Mouse (Mus musculus) gastrocnemius, postnatal 36 days (tissue): Measurements from ENCODE around the gene Hba-x. TPM values are rescaled to one million over a fixed set of nuclear protein-coding genes. Genes with fewer than 3 reads are reported as not detected.

ENCODE experiments used
- DNase-seq, 2 experiments: peaks; one replicate each; pipeline ENCODE4 v3.0.0; 2022
- intact Hi-C: fragments of 180-260 bp; cut with DNase I; formaldehyde crosslinking; loops from one replicate; pipeline ENCODE4 v1.15.1; 2025
- long read RNA-seq, 2 experiments: library from polyadenylated mRNA; stranded (forward); transcript quantifications; one replicate each; pipeline ENCODE4 v2.0.0; 2021
- total RNA-seq, 2 experiments: library from RNA; stranded (reverse); gene quantifications; 2 replicates each; pipeline ENCODE4 v1.2.3; 2021

Hba-x gene
- total RNA-seq: not detected
- long read RNA-seq, experiment 1: 0 reads
- long read RNA-seq, experiment 2: 0 reads

GRCm38 (mm10) chr11:32276347-32276746, at the start of gene Hba-x:
Gene Hba-x, plus strand, starts transcription at chr11:32276400.
- intact Hi-C loops: no loop called here
- DNase-seq: no peak

GRCm38 (mm10) chr11:32227041-32227440, 49.2 kb upstream of the Hba-x start:
- intact Hi-C loops: no loop called here
- no peak for DNase-seq

GRCm38 (mm10) chr11:32227555-32227954, 48.6 kb upstream of the Hba-x start:
- DNase-seq: no peak
- intact Hi-C loops: no loop called here

GRCm38 (mm10) chr11:32228292-32228845, 47.8 kb upstream of the Hba-x start:
- DNase-seq: no peak
- intact Hi-C loops: no loop called here

GRCm38 (mm10) chr11:32230220-32230619, 46.0 kb upstream of the Hba-x start:
- intact Hi-C loops: no loop called here
- no peak for DNase-seq

- intact Hi-C loops: no loop called here
- no peak for DNase-seq
Measured at GRCm38 (mm10) chr11:32231125-32231524, 45.1 kb upstream of the Hba-x start.

DNA sequence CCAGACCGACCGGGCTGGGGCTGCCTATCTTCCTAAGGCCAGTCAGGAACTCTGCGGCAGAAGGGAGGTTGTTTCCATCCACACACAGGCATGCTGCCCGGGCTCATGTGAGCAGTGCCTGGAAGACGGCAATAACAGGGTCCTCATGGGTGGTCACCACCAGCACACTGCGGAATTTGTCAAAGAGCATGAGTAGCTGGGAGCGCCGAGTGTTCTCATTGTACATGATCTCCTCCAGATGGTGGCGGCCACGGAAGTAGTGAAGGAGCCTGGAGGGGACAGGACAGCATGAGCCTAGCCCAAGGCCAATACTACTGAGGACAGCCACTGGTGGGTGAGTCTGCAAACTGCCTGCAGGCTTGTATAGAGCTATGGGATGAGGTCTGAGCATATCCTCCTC, 43.4 kb upstream of the Hba-x start:
- intact Hi-C loops: no loop called here
- no peak for DNase-seq

DNA sequence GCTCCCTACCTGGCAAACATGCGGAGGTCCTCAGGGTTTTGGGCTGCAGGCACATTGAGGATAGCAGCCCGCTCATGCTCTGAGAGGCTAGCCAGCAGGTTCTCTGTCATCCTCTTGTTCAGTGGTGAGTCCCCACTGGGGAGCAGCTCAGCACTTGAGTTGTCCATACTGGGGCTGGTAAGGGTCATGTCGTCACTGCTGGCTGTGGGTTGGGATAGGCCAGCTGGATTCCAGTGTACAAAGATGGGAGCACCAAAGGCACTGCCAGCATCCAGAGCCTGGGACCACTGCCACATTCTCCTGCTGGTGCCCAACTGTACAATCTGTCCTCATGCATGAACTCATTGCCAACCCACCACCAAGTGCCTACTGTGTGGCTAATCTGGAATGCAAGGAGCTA, 42.3 kb upstream of the Hba-x start:
- intact Hi-C loops: no loop called here
- DNase-seq: no peak

DNA sequence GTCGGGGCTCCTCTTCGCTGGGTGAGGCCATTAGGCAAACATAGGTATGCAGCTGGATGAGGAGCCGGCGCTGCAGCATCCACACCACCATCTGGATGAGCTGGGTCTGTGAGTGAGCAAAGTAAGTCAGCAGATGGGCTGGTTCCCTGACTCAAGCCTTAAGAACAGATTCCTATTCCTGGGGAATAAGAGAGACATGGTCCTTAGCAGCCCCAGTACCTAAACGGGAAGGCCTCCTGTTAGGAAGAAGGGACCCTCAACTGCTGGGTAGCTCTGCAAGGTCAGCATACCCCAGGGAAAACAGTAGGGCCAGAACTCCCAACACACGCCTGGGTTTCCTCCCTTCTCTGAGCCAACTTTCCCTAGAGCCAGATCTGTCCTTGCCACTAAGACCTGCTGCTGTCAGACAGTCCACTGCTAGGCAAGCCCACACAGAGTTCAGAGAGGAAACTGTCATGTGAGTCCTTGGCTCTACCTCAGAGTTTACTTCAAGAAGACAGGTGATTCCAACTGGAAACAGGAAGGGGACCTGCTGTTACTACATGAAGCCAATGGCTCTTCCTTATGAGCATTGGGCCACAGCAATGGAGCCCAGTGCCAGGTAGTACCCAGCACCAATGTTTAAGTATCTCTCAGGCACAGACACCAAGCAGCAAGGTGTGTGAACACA, 41.2 kb upstream of the Hba-x start:
- intact Hi-C loops: no loop called here
- no peak for DNase-seq

DNA sequence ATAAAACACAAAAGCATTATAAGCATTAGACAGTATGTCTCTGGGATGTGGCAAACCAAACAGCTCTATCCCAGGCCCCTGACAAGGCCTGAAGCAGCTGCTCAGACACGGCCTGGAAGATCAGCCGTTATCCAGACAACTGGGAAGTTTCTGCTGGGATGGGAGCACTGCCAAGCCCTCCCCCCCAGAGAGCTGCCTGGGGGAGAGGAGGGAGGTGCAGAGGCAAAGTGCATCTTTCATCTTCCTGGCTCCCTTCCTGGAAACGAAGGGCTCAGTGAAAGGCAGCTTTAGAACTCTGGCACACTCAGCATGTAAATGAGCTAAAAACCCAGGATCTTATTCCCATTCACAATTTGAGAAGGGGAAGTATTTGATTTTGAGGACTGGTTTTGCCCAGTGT, 40.6 kb upstream of the Hba-x start:
- intact Hi-C loops: no loop called here
- DNase-seq: peak; percentile 60 to 77

GRCm38 (mm10) chr11:32236132-32236531, 40.1 kb upstream of the Hba-x start:
- intact Hi-C loops: no loop called here
- DNase-seq: no peak

DNA sequence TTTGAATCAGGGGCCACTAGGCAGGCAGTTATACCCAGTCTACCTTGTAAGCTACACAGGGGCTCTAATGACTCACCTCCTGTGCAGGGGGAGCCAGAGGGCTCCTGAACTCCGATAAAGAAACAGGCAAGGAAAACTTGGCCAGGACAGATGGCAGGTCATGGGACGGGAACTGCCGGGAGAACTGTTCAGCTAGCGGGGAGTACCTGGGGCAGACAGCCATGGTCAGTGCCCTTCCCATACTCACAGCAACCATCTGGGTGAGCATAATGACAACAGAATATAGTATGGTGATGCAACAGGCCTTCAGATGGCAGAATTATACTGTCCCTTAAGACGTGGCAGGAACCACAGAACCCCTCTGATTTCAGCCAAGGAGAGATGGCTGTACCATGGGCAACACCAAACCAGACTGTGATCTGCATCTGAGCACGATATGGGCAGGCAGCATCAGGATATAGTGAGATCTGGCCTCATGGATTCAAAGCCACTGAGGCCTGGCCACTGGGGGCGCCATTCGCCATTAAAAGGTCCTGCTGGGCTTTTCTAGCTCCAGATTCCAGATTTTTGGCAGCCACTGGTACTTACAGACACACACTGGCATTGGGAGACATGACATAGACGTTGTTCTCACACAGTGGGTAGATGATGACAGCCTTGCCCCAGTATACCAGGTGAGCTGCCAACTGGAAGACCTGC, 39.3 kb upstream of the Hba-x start:
- intact Hi-C loops: no loop called here
- DNase-seq: peak in 1 of 2 experiments; percentile 49

DNA sequence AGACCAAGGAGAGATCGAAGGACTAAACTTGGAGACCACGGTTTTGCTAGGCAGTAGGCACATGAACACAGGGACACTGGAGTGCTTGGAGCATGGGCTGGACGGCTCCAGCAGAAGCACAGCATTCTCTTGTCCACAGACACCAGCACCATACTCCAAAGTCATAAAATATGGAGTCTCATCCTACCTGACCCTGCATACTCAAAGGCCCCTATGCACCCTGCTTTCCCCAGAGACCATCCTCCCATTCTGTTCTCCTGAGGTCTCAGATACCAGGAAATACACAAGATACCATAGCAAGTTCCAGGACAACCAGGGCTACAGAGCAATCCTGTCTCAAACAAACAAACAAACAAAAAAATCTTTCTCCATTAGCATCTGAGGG, 38.8 kb upstream of the Hba-x start:
- intact Hi-C loops: no loop called here

GRCm38 (mm10) chr11:32238093-32238860, 37.9 kb upstream of the Hba-x start:
- peak; percentile 58 to 65 for DNase-seq
- intact Hi-C loops: loop anchor here (1.0 to 2.0 kb wide), 2 partner anchors 23 to 55 kb away; no protein-coding TSS in a partner anchor

More for the DNA sequence above, 38.8 kb upstream of the Hba-x start:
- no peak for DNase-seq

DNA sequence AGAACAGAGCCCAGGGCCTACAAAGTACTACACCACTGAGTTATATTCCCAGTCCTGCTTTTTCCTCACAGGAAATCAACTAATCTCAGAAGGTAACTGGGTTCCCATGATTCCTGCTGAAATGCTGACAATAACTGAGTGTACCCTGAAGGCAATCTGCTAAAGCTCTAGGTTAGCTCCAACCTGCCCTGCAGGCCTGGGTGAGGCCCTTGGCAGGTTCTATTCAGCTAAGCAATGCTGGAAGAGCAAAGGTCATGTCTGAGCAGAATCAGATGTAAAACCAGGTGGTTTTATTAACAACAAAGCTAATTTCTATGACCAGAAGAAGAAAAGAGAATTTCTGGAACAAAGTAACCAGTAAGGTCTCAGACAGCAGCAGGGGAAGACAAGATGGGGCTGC, 34.8 kb upstream of the Hba-x start:
- no peak for DNase-seq
- intact Hi-C loops: no loop called here

DNA sequence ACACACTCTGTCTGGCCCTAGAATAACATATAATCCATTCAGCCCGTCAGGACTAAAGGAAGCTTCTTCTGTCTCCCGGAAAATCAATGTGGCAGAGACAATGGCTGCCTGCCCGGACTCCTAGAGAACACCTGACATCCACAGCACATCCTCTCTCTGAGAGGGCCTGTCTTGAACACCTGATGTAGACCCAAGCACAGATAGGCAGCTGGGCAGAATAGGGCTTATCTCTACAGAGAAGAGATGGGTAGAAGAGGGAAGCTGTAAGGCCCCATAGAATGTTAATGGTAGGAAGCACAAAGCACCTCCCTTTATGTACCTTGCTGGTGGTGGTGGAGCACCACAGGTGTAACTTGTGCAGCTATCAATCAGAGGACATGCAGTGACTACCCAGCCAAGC, 34.0 kb upstream of the Hba-x start:
- no peak for DNase-seq
- intact Hi-C loops: no loop called here

- intact Hi-C loops: no loop called here
- DNase-seq: no peak
Measured at GRCm38 (mm10) chr11:32243205-32243955, 32.8 kb upstream of the Hba-x start.

DNA sequence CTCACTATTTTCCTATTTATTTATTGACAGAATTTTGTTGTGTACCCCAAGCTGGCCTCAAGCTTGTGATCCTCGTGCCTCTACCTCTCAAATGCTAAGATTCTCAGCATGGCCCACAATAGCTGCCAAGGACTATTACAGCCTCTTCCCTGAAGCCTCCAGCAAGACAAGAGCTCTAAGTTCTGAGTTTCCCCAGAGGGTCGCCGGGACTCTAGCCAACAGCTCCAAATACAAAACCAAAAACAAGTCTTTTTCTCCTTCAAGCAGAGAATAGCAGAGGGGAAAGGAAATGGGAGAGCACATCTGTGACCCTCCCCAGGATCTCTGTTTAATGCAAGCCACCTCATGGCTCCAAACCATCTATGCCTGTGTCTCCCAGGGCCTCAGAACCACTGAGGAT, 32.1 kb upstream of the Hba-x start:
- intact Hi-C loops: no loop called here

DNA sequence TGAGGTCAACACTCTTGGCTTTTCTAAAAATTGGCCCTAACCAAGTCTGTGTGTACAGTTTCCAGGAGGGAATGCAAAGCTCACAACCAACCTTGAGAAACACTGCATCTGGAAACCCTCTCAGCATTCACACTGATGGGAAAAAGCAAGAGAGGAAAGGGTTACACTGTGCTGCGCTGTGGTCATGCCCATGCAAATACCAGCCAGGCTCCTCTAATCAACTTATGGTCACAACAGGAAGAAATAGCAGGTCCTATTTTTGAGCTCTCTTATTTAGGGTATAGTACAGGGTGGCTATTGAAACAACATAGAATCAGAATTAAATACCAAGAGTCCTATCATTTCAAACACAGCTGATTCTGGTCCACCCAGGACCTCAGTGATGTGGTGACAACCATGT, 31.6 kb upstream of the Hba-x start:
- intact Hi-C loops: no loop called here
- DNase-seq: no peak

More for the DNA sequence above, 32.1 kb upstream of the Hba-x start:
- DNase-seq: peak in 1 of 2 experiments; percentile 51

DNA sequence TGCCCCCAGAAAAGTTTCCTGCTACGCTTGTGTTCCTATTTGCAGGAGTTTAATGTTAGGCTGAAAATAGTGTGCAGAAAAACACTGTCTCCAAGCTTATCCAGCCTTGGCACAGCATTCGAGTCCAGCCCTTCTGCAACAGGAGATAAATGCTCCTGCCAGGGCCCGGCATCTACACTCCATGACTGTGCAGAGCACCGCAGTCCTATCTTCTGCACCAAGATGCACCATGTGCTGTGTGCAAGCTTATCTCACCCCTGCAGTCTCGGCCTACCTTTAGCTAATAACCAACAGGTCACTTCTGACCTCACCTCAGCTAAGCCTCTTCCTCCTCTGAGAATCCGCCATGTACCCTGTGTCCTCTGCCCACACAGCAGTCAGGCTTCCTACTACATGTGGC, 30.6 kb upstream of the Hba-x start:
- no peak for DNase-seq
- intact Hi-C loops: no loop called here
